Mouse (Mus musculus): ENCODE measurements around the gene Tmem59l. TPM values are rescaled to one million over a fixed set of nuclear protein-coding genes. Genes with fewer than 3 reads are reported as not detected.
"Not testable (repeated sequence)": the region's sequence is repeated elsewhere in the genome, so short reads cannot be mapped to it uniquely, and the experiment has no call there.

Tmem59l gene
- not detected for total RNA-seq (2021)

- no peak for DNase-seq
- intact Hi-C loops (cut with DNase I) = no loop called here
Measured at GRCm38 (mm10) chr8:70486941-70487520, at the start of gene Tmem59l. Gene Tmem59l (minus strand): TSS chr8:70487358.

DNA sequence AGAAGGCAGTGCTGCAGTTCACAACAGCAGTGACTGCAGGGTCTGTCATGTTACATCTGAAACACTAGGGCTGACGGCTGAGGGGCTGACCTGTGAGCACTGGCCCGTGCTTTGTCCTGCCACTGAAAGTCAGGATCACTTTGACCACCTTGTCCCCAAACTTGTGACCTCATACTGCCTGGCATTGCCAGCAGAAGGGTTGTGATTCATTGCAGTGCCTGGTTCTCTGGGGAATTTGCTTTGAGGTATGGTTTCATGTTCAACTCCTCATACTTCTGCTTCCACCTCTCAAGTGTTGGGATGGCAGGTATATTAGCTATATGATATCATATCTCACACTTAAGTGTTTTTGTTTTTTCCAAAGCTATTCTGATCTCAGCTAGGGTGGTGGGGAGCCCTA, 48.5 kb upstream of the Tmem59l start:
- intact Hi-C loops (cut with DNase I) = no loop called here

GRCm38 (mm10) chr8:70535221-70535620, 48.1 kb upstream of the Tmem59l start:
- intact Hi-C loops (cut with DNase I) = no loop called here
- no peak for DNase-seq

More for the DNA sequence above, 48.5 kb upstream of the Tmem59l start:
- no peak for DNase-seq

DNA sequence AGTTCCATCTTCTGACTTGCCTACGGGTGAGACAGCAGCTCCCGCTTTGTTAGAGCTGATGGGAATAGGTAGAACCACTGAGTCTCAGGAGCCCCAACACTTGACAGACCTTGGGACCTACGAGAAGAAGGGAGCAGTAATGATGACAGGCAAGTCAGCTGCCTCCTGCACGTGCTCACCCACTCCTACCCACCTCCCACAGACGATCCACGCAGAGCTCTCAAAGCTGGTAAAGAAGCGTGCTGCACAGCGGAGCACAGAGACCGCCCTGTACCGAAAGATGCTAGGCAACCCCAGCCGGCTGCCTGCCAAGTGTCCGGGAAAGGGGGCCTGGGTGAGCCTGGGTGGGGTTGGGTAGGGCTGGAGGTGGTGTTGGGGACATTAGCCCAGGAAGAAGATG, 47.1 kb upstream of the Tmem59l start:
- intact Hi-C loops (cut with DNase I) = no loop called here
- no peak for DNase-seq

- intact Hi-C loops (cut with DNase I) = no loop called here
- DNase-seq = no peak
Measured at GRCm38 (mm10) chr8:70530314-70530713, 43.2 kb upstream of the Tmem59l start.

DNA sequence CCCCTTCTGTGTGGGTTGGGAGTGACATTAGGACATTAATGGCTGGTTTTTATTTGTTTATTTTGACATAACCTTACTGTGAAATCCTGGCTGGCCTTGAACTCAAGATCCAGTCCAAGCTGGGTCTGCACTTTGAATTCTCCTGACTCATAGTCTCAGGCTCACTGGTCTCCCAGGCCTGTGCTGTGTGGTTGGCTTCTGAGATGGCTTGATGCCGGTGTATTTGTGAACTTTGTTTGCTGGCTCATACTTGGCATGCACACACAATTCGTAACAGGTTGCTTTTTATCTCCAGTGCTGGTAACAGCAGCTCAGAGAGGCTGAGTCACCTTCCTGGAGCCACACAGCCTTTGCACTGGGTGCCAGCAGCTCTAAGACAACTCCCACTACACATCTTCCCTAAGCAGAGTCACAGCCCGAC, 42.6 kb upstream of the Tmem59l start:
- DNase-seq = no peak
- intact Hi-C loops (cut with DNase I) = no loop called here

- intact Hi-C loops (cut with DNase I) = no loop called here
- DNase-seq = no peak
Measured at GRCm38 (mm10) chr8:70529299-70529698, 42.1 kb upstream of the Tmem59l start.

GRCm38 (mm10) chr8:70528182-70528797, 41.1 kb upstream of the Tmem59l start:
- intact Hi-C loops (cut with DNase I) = no loop called here
- no peak for DNase-seq

DNA sequence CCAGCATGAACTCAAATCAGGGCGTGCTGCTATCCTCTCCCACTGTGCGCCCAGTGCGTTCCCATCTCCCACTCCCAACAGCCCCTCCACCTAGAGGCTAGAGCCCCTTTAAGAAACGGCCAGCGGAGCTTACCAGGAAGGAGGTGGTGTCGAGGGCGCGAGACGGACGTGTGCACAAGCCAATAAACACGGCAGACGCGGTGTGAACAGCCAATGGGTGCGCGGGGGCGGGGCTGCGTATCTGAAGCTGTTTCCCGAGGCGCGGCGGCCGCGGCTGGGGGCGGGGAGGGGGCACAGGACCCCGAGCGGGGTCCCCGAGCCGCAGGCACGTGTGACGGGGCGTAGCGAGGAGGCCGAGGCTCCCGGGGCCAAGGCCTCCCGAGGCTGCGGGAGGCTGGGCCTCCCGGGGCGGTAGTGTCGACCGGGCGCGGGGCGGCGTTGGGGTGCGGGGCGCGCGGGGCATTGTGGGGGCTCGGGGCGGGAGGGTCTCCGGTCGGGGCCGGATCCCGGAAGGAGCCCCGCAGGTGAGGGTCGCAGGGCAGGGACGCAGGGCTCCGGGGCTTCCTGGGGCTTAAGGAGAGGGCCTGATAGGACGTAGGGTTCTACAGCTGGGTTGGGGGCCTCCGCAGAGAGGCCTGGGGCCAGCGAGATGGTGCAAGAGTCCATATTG, 40.5 kb upstream of the Tmem59l start, which contains the start of the genes Fkbp8 and Kxd1:
TSS of gene Fkbp8 (plus strand) at position 213 of the 670 bp plus-strand sequence.
TSS of gene Kxd1 (minus strand) at position 445 of the 670 bp plus-strand sequence.
- peak; percentile 99 to 100 for DNase-seq
- intact Hi-C loops (cut with DNase I) = no loop called here

GRCm38 (mm10) chr8:70527111-70527511, 40.0 kb upstream of the Tmem59l start:
- DNase-seq = no peak
- intact Hi-C loops (cut with DNase I) = no loop called here

- DNase-seq = peak; percentile 94 to 96
- intact Hi-C loops (cut with DNase I) = loop anchor here (1.0 kb wide), 1 partner anchor 12 kb away; the partner anchor contains the start of gene Uba52
Measured at GRCm38 (mm10) chr8:70522592-70523403, 35.6 kb upstream of the Tmem59l start.

GRCm38 (mm10) chr8:70519606-70520005, 32.4 kb upstream of the Tmem59l start:
- intact Hi-C loops (cut with DNase I) = no loop called here
- no peak for DNase-seq

DNA sequence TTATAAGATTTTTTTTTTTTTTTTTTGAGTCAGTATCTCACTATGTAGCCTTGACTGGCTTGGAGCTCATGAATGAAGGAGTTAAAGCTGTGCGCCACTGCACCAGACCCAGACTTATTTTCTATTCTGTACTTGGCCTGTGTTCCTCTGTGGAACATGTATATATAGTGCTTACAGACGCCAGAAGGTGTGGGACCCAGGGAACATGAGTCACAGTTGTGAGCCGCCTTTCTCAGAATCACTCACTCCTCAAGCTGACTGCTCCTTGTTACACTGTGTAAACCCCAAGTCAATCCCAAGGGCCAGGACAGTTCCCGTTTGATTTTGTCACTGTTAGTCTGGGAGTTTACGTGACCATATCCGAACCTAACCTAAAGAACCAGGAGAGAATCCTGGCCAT, 31.9 kb upstream of the Tmem59l start:
- intact Hi-C loops (cut with DNase I) = no loop called here
- no peak for DNase-seq

DNA sequence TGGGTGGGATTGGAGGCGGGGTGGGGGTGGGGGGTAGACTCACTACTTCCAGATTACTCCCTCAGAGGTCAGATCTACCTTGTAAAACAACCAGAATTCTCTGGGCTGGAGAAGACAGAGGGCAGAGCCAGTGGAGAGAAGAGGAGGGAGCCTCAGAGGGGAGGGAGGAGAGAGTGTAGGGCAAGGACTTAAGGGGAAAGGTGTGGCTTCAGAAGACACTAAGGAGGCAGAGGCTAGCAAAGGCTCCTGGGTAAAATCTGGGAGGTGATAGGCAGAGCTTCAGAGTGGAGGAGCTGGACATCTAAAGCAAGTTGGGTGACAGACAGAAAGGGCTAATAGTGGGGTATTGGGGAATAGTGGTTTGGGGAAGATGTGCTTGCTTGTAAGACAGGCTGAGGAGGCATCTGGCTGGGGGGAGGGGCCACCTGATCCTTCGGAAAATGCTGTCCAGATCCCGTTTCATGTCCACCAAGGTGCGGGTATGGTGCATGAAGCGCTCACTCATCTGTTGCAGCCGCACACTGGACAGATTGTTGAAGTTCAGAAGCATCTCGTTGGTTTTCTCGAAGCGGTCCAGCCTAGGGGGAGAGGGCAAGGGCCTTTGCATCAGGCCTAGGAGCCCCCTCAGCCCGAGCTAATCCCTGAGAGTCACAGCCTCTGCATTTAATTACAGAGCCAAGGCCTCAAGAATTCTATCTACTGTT, 30.9 kb upstream of the Tmem59l start:
- intact Hi-C loops (cut with DNase I) = no loop called here
- DNase-seq = no peak

- DNase-seq = no peak
- intact Hi-C loops (cut with DNase I) = no loop called here
Measured at GRCm38 (mm10) chr8:70513441-70513840, 26.3 kb upstream of the Tmem59l start.

DNA sequence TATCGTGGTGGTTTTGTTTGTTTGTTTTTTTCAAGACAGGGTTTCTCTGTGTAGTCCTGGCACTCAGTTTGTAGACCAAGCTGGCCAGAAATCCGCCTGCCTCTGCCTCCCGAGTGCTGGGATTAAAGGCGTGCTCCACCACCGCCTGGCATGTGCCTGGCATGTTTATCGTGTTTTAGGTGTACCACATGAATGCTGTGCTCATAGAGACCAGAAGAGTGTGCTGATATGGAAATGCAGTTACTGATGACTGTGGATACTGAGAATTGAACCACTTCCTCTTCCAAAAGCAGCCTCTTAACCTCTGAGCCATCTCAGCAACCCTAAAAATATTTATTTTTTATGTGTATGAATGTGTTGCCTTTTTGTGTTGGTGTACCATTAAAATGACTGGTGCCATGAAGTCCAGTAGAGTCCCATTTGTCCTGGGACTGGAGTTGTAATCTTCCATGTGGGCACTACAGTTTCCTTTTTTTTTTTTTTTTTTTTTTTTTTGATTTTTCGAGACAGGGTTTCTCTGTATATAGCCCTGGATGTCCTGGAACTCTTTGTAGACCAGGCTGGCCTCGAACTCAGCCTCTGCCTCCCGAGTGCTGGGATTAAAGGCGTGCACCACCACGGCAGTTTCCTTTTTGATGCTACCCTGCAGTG, 25.2 kb upstream of the Tmem59l start:
- intact Hi-C loops (cut with DNase I) = no loop called here
- DNase-seq = no peak

DNA sequence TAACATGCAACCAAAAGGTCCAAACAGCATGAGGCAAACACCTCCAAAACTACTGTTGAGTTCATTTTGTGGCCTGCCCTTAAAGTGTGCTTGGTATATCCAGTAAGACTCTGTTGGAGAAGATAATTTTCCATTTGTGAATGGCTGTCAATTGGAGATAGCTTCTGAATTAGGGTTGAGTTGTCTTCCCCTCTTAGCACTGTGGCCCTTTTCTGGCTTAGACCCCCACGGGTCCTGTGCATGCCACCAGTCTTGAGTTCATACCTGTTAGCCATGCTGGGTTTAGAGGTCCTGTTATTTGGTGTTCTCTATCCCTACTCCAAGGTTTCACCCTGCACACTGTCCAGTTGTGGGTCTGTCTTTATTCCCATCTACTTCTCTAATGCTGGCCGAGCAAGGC, 24.6 kb upstream of the Tmem59l start:
- DNase-seq = no peak
- intact Hi-C loops (cut with DNase I) = loop anchor here (2.0 kb wide), 1 partner anchor 27 kb away; the partner anchor contains the start of gene Ell

- intact Hi-C loops (cut with DNase I) = loop anchor here (2.0 kb wide), 1 partner anchor 28 kb away; the partner anchor contains the start of gene Ell
- DNase-seq = not testable (repeated sequence)
Measured at GRCm38 (mm10) chr8:70511174-70511573, 24.0 kb upstream of the Tmem59l start.

DNA sequence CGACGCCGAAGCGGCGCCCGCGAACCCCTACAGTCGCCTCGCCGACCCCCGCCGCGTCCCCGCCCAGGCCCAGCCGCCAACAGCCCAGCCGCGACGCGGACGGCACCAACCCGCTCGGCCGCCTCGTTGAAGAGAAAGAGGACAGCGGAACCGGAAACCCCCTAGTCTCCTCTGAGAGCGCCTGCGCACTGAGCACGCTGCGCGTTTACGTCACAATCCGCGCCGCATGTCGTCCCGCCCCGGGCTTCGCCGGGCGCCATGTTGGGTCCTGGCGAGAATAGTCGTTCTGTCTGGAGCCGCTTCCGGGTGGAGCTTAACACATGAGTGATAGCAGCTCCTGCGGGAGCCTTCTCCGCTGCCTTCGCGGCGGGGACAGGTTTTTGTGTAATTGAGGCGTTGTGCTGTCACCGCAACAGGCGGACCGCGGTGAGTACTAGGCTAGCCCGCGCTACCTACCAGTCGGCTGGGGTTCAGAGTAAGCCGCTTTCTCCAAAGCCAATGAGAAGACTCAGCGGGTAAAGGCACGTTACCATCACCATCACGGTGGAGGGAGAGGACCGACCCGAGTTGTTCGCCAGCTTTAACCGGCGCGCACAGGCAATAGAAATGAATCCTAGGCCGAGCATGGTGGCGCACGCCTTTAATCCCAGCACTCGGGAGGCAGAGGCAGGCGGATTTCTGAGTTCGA, 23.2 kb upstream of the Tmem59l start, which contains the start of gene Uba52:
TSS of gene Uba52 (minus strand) at position 574 of the 688 bp plus-strand sequence.
- DNase-seq = peak; percentile 95 to 98
- intact Hi-C loops (cut with DNase I) = loop anchor here (1.0 to 2.0 kb wide), 2 partner anchors 12 to 28 kb away; partner anchors contain the start of gene Ell
